Mouse (Mus musculus): ENCODE results near the gene Palld.
A peak's percentile ranks its signal among the peaks of the same experiment; 100 is the strongest.

The Palld gene

GRCm38 (mm10) chr8:61623485-61624417 lies 278.7 kb downstream of the Palld start:
- no peak for DNase-seq

GRCm38 (mm10) chr8:61621300-61621699 lies 281.2 kb downstream of the Palld start:
- no peak for DNase-seq

- no peak for DNase-seq
These were observed 284.8 kb downstream of the Palld start for GRCm38 (mm10) chr8:61617651-61618050.

- no peak for DNase-seq
These were observed 285.4 kb downstream of the Palld start for GRCm38 (mm10) chr8:61617049-61617448.

GRCm38 (mm10) chr8:61615711-61616697 lies 286.5 kb downstream of the Palld start:
- no peak for DNase-seq

- DNase-seq = no peak
These were observed 290.7 kb downstream of the Palld start for GRCm38 (mm10) chr8:61611741-61612140.

GRCm38 (mm10) chr8:61611077-61611476 lies 291.4 kb downstream of the Palld start:
- no peak for DNase-seq

GRCm38 (mm10) chr8:61610546-61610945 lies 291.9 kb downstream of the Palld start:
- DNase-seq = no peak

GRCm38 (mm10) chr8:61607463-61607813 lies 295.1 kb downstream of the Palld start:
- DNase-seq = no peak

- DNase-seq = peak; percentile 75
These were observed 295.6 kb downstream of the Palld start for GRCm38 (mm10) chr8:61606795-61607462.

- DNase-seq = no peak
These were observed 297.6 kb downstream of the Palld start for GRCm38 (mm10) chr8:61604871-61605270.

- DNase-seq = no peak
These were observed 305.6 kb downstream of the Palld start for GRCm38 (mm10) chr8:61596889-61597288.

- DNase-seq = no peak
These were observed 311.0 kb downstream of the Palld start for GRCm38 (mm10) chr8:61591446-61591845.

GRCm38 (mm10) chr8:61590551-61591431 lies 311.7 kb downstream of the Palld start:
- peak; percentile 93 for DNase-seq

GRCm38 (mm10) chr8:61589972-61590391 lies 312.5 kb downstream of the Palld start:
- DNase-seq = peak; percentile 27

GRCm38 (mm10) chr8:61588336-61588735 lies 314.2 kb downstream of the Palld start:
- no peak for DNase-seq

GRCm38 (mm10) chr8:61587731-61588130 lies 314.8 kb downstream of the Palld start:
- no peak for DNase-seq

GRCm38 (mm10) chr8:61586529-61586928 lies 316.0 kb downstream of the Palld start:
- DNase-seq = no peak

GRCm38 (mm10) chr8:61585746-61586145 lies 316.7 kb downstream of the Palld start:
- no peak for DNase-seq

- no peak for DNase-seq
These were observed 317.6 kb downstream of the Palld start for GRCm38 (mm10) chr8:61584714-61585383.

GRCm38 (mm10) chr8:61582547-61582946 lies 319.9 kb downstream of the Palld start:
- DNase-seq = no peak

Measured in kidney, adult 11 months (tissue).